Mouse (Mus musculus): ENCODE measurements around the gene Olfr506. TPM values are rescaled to one million over a fixed set of nuclear protein-coding genes. Genes with fewer than 3 reads are reported as not detected.
"Not testable (repeated sequence)": the region's sequence is repeated elsewhere in the genome, so short reads cannot be mapped to it uniquely, and the experiment has no call there.

Olfr506 gene
- not detected for total RNA-seq (2022)

DNA sequence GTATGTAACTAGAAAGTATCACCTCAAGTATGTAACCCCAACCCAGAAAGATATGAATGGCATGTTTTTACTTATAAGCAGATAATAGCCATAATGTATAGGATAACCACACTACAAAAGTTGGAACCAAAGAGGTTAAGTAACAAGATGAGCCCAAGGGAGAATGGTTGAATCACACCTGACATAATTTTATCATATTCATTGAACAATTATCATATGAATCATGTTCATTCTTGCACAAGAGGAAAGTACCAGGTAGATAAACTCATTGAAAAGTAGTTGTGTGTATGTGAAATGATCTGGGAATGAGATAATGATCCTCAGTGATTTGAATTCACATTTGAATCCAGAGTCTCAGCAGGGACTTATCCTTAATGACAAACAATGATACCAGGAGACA, at the start of gene Olfr506:
Gene Olfr506, plus strand, starts transcription at position 301 of the 400 bp plus-strand sequence.
- no peak for DNase-seq (ENCODE audit: low spot score in 2 of 2)

DNA sequence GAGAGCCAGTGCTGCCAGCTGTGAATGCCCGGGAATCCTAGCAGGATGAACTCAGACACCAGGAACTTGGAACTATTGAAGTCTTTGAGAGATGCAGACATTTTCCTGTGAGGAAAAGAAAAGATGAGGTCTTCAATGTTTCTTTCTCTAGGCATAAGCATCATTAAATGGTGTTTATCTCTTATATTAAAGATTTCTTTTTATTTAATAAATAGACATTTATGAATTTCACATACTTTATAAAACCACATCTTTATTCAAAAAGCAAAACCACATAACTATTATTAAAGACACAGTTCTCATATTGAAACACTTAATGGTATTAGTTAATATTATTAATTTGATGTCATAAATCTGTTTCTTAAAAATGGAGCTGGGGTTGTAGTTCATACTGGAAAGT, 44.9 kb upstream of the Olfr506 start, which contains the start of gene Olfr504:
Gene Olfr504, minus strand, starts transcription at position 101 of the 400 bp plus-strand sequence.
- DNase-seq (ENCODE audit: low spot score in 2 of 2) = no peak

DNA sequence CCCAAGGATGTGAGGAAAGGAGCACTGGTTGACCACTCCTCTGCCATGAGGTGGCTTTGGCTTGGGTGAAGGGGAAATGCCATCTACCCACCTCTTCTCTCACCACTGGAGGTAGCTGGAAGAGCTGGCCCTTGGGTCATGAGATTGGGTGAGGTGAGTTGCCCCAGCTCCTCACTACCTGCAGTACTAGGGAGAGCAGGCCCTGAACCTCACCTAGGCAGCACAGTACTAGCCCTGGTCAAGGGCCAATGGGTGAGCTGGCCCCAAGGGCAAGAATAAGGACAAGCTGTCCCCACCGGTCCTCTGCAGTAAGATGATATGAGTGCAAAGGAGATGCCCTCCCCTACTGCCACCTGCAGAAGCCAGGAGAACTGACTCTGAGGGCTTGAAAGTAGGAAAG, 20.8 kb upstream of the Olfr506 start:
- no peak for DNase-seq (ENCODE audit: low spot score in 2 of 2)

DNA sequence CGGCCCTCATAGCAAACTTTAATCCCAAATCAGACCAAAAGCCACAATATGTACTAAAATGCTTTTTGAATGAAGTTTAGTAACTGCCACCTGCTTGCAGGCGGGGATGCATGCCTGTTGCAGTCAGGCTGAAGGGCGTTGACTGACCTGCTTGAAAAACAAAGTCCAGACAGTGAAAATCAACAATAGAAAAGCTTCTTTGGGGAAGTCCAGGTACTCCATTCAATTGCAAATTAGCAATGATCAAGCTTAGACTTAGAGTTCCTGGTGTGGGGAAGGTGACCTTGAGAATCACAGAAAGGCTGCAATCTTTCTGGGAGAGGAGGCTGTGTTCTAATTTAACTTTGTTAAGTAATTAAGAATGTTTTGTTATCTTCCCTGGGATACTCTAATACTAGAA, 8.7 kb upstream of the Olfr506 start:
- DNase-seq (ENCODE audit: low spot score in 2 of 2) = not testable (repeated sequence)

DNA sequence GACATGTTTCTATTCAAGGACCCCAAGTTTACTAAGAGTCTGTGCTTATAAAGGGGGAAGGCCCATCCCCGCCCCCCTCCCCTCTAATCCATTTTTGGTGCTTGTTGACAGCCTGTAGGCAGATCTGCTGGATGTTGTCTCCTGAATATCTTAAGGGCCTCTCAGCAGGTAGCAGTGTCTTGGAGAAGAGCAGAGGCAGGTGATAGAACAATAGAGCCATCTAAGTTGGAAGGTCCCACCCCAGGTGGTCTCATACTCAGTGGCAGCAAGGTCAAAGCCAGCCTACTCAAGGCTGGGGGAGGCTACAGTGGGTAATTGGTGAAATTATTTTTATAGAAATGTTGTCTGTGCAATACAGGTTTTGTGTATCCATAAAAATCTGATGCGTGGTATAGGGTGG, 3.5 kb downstream of the Olfr506 start:
- DNase-seq (ENCODE audit: low spot score in 2 of 2) = no peak

DNA sequence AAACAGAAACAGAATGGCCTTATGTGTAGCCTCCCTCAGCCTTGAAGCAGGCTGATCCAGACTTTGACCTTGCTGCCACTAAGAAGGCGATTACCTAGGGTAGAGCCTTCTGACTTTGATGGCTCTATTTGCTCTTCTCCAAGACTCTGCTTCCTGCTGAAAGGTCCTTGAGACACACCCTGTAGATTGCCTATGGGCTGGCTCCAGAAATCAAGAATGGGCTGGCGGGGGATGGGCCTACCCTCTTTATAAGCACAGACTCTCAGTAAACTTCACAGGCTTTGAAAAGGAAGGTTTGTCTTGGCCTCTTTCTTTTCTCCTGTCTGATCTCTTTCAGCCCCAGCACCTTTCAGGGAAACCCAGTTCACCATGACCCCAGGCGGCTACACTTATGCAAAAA, 6.2 kb downstream of the Olfr506 start:
- DNase-seq (ENCODE audit: low spot score in 2 of 2) = not testable (repeated sequence)

DNA sequence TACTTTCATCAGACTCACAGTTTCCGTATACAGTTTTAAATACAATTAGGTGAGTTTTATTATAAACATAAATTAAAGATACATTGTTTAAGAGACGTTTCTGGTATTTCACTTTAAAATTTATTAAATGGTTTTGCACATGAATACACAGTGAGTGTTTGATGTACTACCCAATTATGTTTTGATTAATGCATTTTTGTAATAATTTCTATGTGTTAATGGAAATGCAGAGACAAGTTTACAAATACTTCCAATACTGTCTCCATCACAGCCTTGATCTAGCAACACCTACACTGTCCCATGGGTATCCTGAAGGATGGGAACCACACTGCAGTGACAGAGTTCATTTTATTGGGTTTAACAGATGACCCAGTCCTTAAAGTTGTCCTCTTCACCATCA, 10.9 kb downstream of the Olfr506 start, which contains the start of gene Olfr507:
Gene Olfr507, plus strand, starts transcription at position 301 of the 400 bp plus-strand sequence.
- DNase-seq (ENCODE audit: low spot score in 2 of 2) = no peak

DNA sequence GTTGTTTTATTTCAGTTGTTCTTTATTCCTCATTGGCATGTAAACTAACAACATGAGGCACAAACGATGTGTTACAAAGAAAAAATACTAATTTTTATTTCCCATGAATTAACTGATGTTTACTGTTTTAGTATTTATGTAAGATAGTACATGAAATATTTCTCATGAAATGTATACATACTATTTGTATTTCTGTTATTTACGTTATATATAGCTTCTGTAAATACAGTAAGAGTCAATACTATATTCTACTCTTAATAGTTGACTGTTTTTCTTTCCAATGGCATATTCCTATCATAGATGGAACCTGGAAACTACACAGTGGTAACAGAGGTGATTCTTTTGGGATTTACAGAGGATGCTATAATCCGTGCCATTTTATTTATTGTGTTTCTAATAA, 19.1 kb downstream of the Olfr506 start, which contains the start of gene Olfr508:
Gene Olfr508, plus strand, starts transcription at position 301 of the 400 bp plus-strand sequence.
- DNase-seq (ENCODE audit: low spot score in 2 of 2) = no peak

DNA sequence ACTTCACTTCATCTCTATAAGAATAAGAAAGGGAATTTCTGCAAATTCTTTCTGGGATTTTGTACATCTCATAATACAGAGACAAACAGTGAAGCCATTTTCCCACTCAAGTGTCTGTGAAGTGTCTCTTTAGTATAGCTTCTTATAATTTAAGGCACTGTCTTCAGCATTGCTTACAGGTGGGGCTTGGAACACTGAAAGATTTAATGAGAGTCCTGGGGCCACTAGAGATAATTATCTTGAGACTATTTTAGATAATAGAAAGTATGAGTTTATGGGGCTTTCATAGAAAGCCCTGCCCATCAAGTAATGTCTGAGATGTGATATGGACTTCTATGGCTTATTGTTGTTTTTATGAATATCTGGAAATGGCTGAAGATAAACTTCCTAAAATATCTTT, 41.2 kb downstream of the Olfr506 start, which contains the start of gene Olfr509:
Gene Olfr509, minus strand, starts transcription at position 101 of the 400 bp plus-strand sequence.
- no peak for DNase-seq (ENCODE audit: low spot score in 2 of 2)

DNA sequence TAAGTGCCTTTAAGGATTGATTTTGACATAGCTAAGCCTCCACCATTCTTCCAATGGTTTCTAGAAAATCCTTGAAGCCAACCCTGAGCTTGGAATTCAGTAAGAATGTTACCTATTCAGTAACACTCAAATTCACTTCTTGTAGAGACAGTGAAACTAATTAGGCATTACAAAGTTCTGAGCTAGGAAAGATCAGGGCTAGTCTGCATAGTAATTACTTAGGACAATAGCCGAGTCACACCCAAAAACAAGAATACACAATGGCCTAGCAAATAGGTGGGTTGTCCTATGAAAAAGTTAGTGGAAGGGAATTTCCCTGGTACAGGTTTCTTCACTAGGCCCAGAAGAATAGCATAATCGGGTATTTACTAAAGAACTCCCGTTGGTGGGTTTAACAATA, 51.8 kb downstream of the Olfr506 start:
- no peak for DNase-seq (ENCODE audit: low spot score in 2 of 2)

Other genes starting within 250 kb of the Olfr506 start
- not detected for gene Olfr494, start 245.5 kb upstream of the Olfr506 start, total RNA-seq (2022)
- not detected for gene Olfr495, start 217.6 kb upstream of the Olfr506 start, total RNA-seq (2022)
- not detected for gene Olfr497, start 190.4 kb upstream of the Olfr506 start, total RNA-seq (2022)
- not detected for gene Olfr498, start 145.5 kb upstream of the Olfr506 start, total RNA-seq (2022)
- gene Olfr502, start 85.7 kb upstream of the Olfr506 start, total RNA-seq (2022) = not detected
- gene Olfr503, start 66.3 kb upstream of the Olfr506 start, total RNA-seq (2022) = not detected
- not detected for gene Olfr504, start 45.0 kb upstream of the Olfr506 start, total RNA-seq (2022)
- gene Olfr507, start 11.0 kb downstream of the Olfr506 start, total RNA-seq (2022) = not detected
- not detected for gene Olfr508, start 19.2 kb downstream of the Olfr506 start, total RNA-seq (2022)
- not detected for gene Olfr509, start 41.1 kb downstream of the Olfr506 start, total RNA-seq (2022)
- not detected for gene Olfr510, start 55.6 kb downstream of the Olfr506 start, total RNA-seq (2022)
- gene Olfr512, start 102.5 kb downstream of the Olfr506 start, total RNA-seq (2022) = not detected
- not detected for gene Olfr513, start 140.2 kb downstream of the Olfr506 start, total RNA-seq (2022)
- gene Olfr514, start 215.2 kb downstream of the Olfr506 start, total RNA-seq (2022) = not detected
- gene Olfr516, start 239.7 kb downstream of the Olfr506 start, total RNA-seq (2022) = not detected